Mouse (Mus musculus) gastrocnemius, postnatal 14 days (tissue): ENCODE measurements around the gene Snrpc. TPM values are rescaled to one million over a fixed set of nuclear protein-coding genes. Genes with fewer than 3 reads are reported as not detected.
"Not testable (repeated sequence)": the region's sequence is repeated elsewhere in the genome, so short reads cannot be mapped to it uniquely, and the experiment has no call there.

Experiments
- DNase-seq: peaks from one replicate; pipeline ENCODE4 v3.0.0; 2021; ENCODE audit warnings: mixed read lengths
- intact Hi-C: fragments of 180-260 bp; cut with DNase I; formaldehyde crosslinking; loops from one replicate; pipeline ENCODE4 v1.15.1; 2025; ENCODE audit warnings: low total_unique reads
- long read RNA-seq, 2 experiments: library from polyadenylated mRNA; stranded (forward); transcript quantifications; one replicate each; pipeline ENCODE4 v2.0.0; 2021
- total RNA-seq, 2 experiments: library from RNA; stranded (reverse); gene quantifications; 2 replicates each; pipeline ENCODE4 v1.2.3; 2021

Snrpc gene
- 10 to 100 TPM; 79.1 to 81.2 TPM for total RNA-seq
- long read RNA-seq, experiment 1, transcript Snrpc-201 (6 exons, 758 nt) = major isoform, 38 of 38 reads
- long read RNA-seq, experiment 1, partial matches to known transcripts = 0 of 38 reads
- long read RNA-seq, experiment 1, other reads (novel, unspliced or antisense) = 0 of 38 reads
- long read RNA-seq, experiment 2, transcript Snrpc-201 (6 exons, 758 nt) = major isoform, 51 of 55 reads
- long read RNA-seq, experiment 2, partial matches to known transcripts = 3 of 55 reads
- long read RNA-seq, experiment 2, other reads (novel, unspliced or antisense) = 1 of 55 reads

DNA sequence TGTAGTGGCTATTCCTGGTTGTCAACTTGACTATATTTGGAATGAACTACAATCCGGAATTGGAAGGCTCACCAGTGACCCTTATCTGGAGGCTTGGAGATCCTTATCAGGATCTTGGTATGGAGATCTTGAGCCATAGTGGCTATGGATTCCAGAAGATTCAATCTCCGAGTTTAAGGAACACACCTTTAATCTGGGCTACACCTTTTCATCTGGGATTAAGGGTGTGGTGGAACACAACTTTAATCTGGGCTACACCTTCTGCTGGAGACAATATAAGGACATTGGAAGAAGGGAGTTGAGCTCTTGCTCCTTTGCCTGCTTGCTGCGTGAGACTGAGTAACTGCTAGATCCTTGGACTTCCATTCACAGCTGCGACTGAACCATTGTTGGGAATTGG lies at the start of gene Snrpc:
Snrpc (plus strand) TSS at position 301 of the 400 bp plus-strand sequence.
- intact Hi-C loops, DNase-seq: not testable (repeated sequence)

GRCm38 (mm10) chr17:27788456-27789172 lies 49.3 kb upstream of the Snrpc start:
- intact Hi-C loops = no loop called here
- no peak for DNase-seq

- intact Hi-C loops = no loop called here
- DNase-seq = no peak
Observed at GRCm38 (mm10) chr17:27790015-27790414, 47.9 kb upstream of the Snrpc start.

- DNase-seq = no peak
- intact Hi-C loops = no loop called here
Observed at GRCm38 (mm10) chr17:27790976-27791375, 47.0 kb upstream of the Snrpc start.

DNA sequence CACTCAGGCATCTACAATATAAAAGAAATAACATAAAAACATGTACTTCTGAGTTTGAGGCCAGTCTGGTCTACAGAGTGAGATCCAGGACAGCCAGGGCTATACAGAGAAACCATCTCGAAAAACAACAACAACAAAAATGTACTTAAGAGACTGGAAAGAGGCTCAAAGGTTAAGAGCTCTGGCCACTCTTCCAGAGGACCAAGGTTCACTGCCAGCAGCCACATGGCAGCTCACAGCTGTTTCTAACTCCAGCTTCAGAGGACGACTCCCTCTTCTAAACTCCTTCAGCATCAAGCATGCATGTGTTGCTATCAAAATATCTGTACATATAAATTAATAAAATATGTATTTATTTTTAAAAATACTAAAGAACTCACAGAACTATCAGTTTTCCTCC lies 46.4 kb upstream of the Snrpc start:
- DNase-seq = no peak
- intact Hi-C loops = no loop called here

DNA sequence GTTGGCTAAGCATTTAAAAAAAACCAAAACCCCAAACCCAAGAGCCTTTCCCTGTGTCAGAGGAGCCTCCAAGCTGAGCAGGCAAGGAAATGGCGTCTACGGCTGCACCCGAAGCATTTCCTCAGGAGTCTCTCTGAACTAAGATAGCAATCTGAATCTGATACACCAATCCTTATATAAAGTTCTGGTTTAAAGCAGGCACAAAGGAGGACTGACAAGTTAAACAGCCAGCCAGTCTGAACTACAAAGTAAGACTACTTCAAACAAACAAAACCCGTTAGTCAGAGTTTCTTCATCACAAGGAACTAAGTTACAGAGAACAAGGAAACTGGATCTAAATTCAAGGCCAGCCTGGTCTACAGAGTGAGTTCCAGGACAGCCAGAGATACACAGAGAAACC lies 45.4 kb upstream of the Snrpc start:
- intact Hi-C loops = no loop called here
- DNase-seq = no peak

DNA sequence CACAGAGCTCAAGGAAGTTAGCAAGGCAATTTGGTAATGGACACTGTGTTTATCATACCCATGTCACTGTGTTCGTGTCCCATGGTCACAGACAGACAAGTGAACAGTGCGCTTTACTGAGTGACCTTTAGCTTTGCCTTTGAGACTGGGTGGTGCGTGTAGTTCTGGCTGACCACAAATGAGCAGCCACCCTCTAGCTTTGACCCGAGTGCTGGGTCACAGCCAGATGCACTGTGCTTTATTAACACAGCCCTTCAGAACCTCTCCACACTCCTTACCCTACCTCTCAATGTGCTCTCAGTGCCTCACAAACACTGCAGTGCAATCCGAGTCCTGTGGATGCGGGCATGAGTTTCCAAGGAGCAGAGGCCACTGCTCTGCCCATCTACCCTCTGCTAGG lies 44.8 kb upstream of the Snrpc start:
- intact Hi-C loops = no loop called here
- no peak for DNase-seq

DNA sequence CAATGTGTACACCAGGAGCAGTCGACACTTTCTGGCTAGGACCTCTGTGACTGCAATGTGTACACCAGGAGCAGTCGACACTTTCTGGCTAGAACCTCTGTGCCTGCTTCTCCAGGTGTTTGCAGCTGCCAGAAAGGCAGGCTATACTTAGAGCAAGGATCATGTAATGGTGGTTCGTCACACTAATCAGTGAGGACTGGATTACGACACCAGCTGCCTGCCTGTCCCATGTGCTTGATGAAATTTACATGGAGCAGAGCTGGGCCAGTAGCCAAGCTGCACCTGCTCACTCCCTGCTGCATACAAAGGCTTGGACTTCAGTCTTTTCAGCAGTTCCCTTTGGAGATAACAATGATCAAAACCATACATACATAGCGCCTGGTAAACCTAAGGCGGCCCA lies 41.2 kb upstream of the Snrpc start:
- peak; percentile 25 for DNase-seq
- intact Hi-C loops = no loop called here

DNA sequence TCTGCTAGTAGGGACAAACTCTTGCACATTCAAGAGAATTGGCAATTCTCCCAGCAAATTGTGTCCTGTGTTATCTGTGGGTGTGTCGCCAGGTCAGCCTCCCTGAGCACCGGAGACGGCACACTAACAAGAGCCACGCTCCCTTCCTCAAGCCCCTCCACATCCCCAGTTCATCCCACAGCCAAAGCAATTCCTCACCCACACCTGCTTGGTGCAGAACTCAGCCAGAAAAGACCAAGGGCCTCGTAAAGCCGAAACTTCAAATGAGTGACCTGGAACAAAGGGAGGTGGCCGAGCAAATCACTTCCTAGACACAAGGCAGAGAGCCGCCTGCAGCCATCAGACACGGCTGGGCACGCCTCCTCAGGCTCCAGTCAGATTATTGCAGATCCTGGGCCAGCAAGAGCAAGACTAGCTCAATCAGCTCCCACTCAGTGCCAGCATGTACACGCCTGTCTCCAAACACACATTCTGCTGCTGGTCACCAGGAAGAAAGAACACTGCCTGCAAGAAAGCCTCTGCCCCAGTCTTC lies 40.5 kb upstream of the Snrpc start:
- intact Hi-C loops = no loop called here
- peak; percentile 57 for DNase-seq

DNA sequence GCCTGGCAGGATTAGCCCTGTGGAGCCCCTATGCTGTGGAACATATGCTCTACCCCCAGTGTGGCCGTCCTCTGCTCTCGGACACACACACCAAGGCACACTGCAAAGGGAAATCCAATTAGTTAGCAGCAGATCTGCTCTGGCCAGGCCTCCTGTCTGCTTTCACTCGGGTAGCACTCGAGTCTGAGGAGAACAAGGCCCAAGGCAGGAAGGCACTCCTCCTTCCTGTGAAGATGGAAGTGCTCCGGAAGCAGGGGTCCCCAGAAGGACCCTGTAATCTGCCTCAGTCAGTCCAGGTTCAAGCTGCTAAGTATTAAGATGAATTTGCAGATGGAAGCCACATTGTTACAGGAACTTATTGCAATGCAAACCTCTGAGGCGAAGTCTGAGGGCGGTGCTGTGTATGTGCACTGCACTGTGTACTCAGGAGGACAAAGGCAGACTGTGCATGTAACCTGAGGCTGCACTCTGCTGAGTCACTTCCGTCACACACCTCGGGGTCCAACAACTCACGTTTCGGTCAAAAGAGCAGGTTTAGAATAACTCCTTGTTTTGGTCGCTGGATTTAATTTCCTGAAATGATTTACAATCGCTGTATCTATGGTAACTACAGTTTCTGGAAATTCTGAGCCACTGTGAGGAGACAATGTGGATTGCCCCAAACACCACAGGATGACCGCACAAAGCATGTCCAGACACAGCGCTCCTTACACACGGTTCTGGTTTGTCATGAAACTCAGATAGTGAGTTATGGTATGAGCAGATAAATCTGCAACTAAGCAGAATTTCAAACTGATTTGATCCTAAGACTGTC lies 38.0 kb upstream of the Snrpc start:
- DNase-seq = no peak
- intact Hi-C loops = no loop called here

DNA sequence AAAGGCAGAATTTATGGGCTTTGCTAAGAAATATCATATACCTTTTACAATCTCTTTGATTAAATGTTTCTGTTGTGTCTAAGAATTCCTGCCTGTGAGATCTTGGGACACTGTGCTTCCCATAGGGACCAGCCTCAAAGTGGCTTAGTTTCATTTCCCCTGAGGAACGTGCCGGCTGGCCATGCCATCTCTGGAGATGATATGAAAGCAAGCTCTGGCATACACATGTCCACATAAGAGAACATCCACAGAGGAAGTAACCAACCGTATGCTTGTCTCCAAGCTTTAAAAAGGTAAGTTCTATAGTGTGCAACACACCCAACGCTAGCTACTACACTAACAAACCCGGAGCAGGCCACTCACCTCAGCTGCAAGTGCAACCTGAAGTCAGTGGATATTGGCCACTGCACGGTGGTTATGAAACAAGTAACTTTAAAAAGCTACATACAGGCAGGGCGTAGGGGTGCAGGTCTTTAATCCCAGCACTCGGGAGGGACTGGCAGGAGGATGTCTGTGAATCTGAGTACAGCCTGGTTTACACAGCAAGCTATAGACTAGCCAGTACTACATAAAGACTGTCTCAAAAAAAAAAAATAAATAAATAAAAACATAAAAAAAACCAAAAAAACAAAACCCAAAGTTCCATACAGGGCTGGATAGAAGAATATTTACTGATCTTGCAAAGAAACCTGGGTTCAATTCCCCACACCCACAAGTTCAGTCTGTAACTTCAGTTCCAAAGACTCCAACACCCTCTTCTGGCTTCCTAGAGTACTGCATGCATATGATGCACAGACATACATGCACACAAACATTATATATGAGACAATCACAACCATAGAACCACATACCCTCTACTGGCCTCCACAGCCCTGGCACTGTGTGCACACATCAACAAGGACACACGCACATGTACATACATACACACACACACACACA lies 37.0 kb upstream of the Snrpc start:
- intact Hi-C loops = no loop called here
- no peak for DNase-seq

- no peak for DNase-seq
- intact Hi-C loops = no loop called here
Observed at GRCm38 (mm10) chr17:27803752-27804151, 34.2 kb upstream of the Snrpc start.

DNA sequence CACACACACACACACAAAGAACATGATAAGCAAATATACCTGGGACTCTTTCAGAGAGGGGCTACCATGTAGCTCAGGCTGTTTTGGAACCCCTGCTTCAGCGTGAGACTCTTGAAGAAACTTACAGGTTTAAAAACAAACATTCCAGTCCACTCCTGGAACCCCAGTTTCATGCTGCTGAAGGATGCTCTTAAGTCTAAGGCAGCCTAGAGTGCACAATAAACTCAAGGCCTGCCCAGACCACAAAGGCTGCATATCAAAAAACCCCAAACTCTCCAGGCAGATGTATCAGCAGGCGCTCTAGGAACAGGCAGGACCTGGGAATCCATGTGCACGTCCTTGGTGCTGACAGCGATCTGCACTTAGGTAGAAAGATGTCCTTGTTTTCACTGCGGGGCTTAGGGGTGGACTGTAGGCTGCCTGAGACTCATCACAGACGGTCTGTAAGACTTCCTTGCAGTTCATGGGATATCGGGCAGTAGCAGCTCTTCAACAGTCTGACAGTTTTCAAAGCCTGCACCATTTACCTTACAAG lies 33.7 kb upstream of the Snrpc start:
- no peak for DNase-seq
- intact Hi-C loops = no loop called here

DNA sequence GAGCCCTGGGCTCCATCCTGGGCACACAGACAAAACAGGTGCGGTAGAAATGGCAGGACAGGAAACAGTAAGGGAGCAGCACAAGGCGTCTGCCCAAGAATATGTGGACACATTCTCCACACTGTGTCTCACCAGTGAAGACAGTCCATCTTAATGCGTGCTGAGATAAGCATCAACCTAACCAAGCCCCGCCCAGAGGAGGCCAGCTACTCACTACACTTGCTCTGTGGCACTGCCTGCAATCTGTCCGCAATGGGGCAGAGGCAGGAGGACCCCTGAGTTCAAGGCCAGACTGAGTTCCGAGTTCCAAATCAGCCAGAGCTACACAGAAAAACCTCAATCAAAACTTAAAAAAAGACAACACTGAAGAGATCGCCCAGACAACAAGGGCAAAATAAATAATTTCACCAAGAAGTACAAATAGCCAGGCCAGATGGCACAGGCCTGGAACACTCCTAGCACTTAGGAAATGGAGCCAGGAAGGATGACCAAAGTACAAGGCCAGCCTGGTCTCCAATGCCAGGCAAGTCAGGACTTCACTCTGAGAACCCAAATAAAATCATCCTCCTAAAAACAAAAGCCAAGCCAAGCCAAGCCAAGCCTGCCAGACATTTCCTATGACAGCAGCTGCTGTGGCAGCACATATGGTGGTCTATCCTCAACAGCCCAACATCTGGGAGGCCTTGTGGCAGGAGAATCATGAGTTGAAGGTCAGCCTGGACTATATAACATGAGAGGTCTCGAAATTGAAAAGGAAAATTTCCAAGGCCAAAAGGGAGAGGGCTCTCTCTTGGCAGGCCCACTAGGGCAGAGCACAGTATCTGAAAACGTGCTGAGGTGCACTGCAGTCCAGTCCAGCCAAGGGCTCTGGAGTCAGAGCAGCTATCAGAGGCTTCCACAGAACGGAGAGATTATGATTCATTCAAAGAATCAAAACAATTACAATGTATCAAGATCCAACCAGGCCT lies 32.9 kb upstream of the Snrpc start:
- intact Hi-C loops = no loop called here
- no peak for DNase-seq

DNA sequence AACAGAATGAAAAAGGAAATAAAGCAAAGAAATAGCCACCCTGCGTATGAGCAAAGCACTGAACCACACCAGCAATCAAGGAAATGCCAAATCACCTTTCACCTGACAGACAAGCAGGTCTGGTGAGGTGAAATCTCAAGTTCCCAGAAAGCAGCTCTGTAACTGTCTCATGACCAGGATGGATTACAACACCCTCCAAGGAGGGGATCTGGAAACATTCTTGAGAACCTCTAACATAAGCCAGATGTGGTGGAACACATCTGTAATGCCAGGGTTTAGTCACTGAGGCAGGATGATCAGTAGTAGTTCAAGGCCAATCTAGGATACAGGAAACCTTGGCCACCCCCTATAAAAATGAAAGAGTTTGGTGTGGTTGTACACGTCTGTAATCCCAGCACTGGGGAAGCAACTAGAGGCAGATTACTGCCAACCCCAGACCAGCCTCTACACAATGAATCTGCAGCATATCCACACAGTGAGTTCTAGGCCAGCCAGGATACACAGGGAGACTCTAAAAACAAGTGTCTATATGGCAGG lies 30.3 kb upstream of the Snrpc start:
- intact Hi-C loops = no loop called here
- no peak for DNase-seq

GRCm38 (mm10) chr17:27810569-27811331 lies 27.2 kb upstream of the Snrpc start:
- DNase-seq = no peak
- intact Hi-C loops = no loop called here

DNA sequence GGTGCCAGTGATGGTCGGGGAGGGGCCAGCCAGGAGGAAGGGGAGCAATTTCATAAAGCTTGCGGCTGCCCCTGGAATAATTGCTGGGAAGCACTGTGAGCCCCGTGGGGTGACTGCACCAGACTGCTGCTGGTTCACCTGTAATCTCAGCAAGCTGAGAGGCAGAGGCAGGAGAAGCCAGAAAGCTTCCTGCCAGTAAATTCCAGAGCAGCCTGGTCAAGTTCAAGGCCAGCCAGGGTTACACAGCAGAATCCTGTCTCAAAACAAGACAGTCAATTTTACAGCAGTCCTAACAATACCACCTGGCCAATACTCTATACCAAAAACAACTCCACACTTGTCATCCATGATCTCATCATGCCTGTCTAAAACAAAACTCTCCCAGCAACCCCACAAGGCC lies 26.0 kb upstream of the Snrpc start:
- intact Hi-C loops = no loop called here

More for the DNA sequence above, 26.0 kb upstream of the Snrpc start:
- no peak for DNase-seq
